Mouse (Mus musculus) limb, embryonic 11.5 days (tissue): ENCODE data around the gene Sdhb. TPM values are rescaled to one million over a fixed set of nuclear protein-coding genes. Genes with fewer than 3 reads are reported as not detected.

Experiments used
- ATAC-seq: fragments of 200-750 bp; cut with Nextera tagmentation; 2 replicates; pipeline ENCODE4 v1.8.0; 2017; ENCODE audit warnings: low read depth; ENCODE audit not compliant: insufficient number of reproducible peaks, low FRiP score, low TSS enrichment
- DNase-seq: peaks from one replicate; pipeline ENCODE4 v3.0.0-alpha.2; 2015; ENCODE audit warnings: low spot score
- H3K27ac ChIP-seq: fragments of 300-500 bp; sonication (generic); replicated peaks from 2 replicates; pipeline ENCODE4 v1.5.1; 2014; ENCODE audit warnings: low read depth, mild to moderate bottlenecking, low read length
- H3K27me3 ChIP-seq: fragments of 300-500 bp; sonication (generic); 2 replicates; pipeline ENCODE4 v1.6.1; 2014; ENCODE audit warnings: mild to moderate bottlenecking, low read length, mixed read lengths; ENCODE audit not compliant: control insufficient read depth, insufficient read depth
- H3K36me3 ChIP-seq: fragments of 300-500 bp; sonication (generic); 2 replicates; pipeline ENCODE4 v1.6.1; 2014; ENCODE audit warnings: mild to moderate bottlenecking, low read length, moderate library complexity, mixed read lengths; ENCODE audit not compliant: control insufficient read depth, insufficient read depth
- H3K4me1 ChIP-seq: fragments of 300-500 bp; sonication (generic); 2 replicates; pipeline ENCODE4 v1.6.1; 2014; ENCODE audit warnings: low read length, mixed read lengths; ENCODE audit not compliant: control insufficient read depth, insufficient read depth
- H3K4me2 ChIP-seq: fragments of 300-500 bp; sonication (generic); 2 replicates; pipeline ENCODE4 v1.6.1; 2014; ENCODE audit warnings: low read depth, mild to moderate bottlenecking, moderate library complexity; ENCODE audit not compliant: severe bottlenecking
- H3K4me3 ChIP-seq: fragments of 300-500 bp; sonication (generic); 2 replicates; pipeline ENCODE4 v1.5.1; 2014; ENCODE audit warnings: low read depth, low read length
- H3K9ac ChIP-seq: fragments of 300-500 bp; sonication (generic); 2 replicates; pipeline ENCODE4 v1.6.1; 2014; ENCODE audit warnings: mild to moderate bottlenecking, low read length
- H3K9me3 ChIP-seq: fragments of 300-500 bp; sonication (generic); 2 replicates; pipeline ENCODE4 v1.6.1; 2016; ENCODE audit warnings: low read length; ENCODE audit not compliant: control insufficient read depth
- WGBS: fragments of 180-500 bp; shearing (Covaris S2); extraction: QIAGEN DNeasy Blood & Tissue Kit; methylation state at CpG from one replicate; pipeline ENCODE4 v1.1.7; 2014; 5-methylcytosine and 5-hydroxymethylcytosine counted together
- polyA plus RNA-seq: library from polyadenylated mRNA; unstranded; fragments of >200 nt; fragmentation: Nextera tagmentation; extraction: Ambion mirVana; gene quantifications from 2 replicates; pipeline ENCODE4 v1.2.1, GENCODE M21; 2014

Sdhb gene
- polyA plus RNA-seq, 1 experiment from 2014 or later: 421 TPM

GRCm38 (mm10) chr4:140975356-140975755 lies 14.4 kb downstream of the Sdhb start:
- H3K36me3 ChIP-seq: peaks cover 20% of the 10 kb centered on the region

DNA sequence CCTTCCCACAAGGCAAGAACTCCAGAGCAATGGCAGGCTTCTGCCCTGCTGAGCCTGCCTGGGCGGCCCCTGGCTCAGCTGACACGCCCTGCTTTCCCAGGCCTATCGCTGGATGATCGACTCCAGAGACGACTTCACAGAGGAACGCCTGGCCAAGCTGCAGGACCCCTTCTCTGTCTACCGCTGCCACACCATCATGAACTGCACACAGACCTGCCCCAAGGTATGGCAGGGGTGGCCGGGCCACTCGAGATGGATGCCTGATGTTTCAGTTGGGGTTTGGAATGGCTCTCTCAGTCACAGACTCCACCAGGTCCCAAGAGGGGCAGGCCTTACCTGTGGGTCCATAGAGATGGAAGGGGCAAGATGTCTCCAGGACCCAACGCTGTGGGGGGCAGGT lies 16.3 kb downstream of the Sdhb start:
- H3K4me1 ChIP-seq: no peaks in the 10 kb centered on the region
- no peaks in the 10 kb centered on the region for H3K27me3 ChIP-seq
- H3K4me2 ChIP-seq: no peak overlapping the region
- H3K9me3 ChIP-seq: no peaks in the 10 kb centered on the region; the same call in 1 of the 2 replicates
- no peak for ATAC-seq
- 69% methylated on average over 10 of the region's 10 CpGs for WGBS
- H3K36me3 ChIP-seq: peaks cover 18% of the 10 kb centered on the region
- H3K9ac ChIP-seq: no peak overlapping the region
- no peak overlapping the region for H3K4me3 ChIP-seq
- H3K27ac ChIP-seq: no peak overlapping the region
- DNase-seq: no peak

More at GRCm38 (mm10) chr4:140975356-140975755, 14.4 kb downstream of the Sdhb start:
- 96% methylated on average over 7 of the region's 7 CpGs for WGBS
- Histone ChIP-seq H3K4me1 (no peaks in the 10 kb centered on the region), H3K9me3 (no peaks in the 10 kb centered on the region), H3K27ac (no peak overlapping the region), H3K9ac (no peak overlapping the region), H3K4me3 (no peak overlapping the region), H3K27me3 (no peaks in the 10 kb centered on the region), H3K4me2 (no peak overlapping the region)
- ATAC-seq (no peak), DNase-seq (no peak)

DNA sequence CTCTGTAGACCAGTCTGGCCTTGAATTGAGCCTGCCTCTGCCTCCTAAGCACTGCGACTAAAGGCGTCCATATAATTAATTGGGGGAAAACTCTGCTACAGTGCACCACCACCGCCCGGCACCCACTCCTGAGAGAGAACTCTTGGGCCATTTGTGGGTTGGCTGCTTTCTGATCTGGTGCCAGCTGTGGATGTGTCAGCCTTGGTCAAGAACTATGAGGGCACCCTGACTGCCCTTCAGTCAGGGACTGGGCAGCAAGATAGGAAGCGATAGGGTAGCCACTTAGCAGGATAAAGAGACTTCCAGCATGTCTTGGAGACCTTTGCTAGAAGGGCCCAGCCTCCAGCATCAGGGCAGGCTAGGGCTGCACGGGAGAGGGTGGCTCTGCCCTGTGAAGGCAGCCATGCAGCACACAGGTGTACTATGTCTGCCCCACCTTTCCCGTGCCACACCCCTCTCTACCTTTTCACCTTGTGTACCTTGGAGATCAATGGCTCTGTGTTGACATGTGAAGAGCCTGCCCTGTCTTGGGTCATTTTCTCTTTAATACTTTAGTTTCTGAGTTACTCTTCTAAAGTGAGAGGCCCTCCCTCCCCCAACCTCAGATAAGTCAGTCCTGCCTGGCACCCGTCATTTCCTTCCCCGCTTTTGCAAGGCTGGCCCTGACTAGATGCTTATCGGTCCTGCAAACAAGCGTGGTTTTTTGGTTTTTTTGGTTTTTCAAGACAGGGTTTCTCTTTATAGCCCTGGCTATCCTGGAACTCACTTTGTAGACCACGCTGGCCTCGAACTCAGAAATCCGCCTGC lies 17.1 kb downstream of the Sdhb start:
- Histone ChIP-seq H3K4me3 (no peak overlapping the region), H3K9me3 (no peaks in the 10 kb centered on the region; the same call in 1 of the 2 replicates), H3K27me3 (no peaks in the 10 kb centered on the region), H3K36me3 (peaks cover 10% of the 10 kb centered on the region; the same call in 1 of the 2 replicates), H3K27ac (no peak overlapping the region), H3K4me2 (no peak overlapping the region), H3K4me1 (no peaks in the 10 kb centered on the region; the same call in 1 of the 2 replicates), H3K9ac (no peak overlapping the region)
- DNase-seq: no peak
- no peak for ATAC-seq
- 92% methylated on average over 14 of the region's 14 CpGs for WGBS

DNA sequence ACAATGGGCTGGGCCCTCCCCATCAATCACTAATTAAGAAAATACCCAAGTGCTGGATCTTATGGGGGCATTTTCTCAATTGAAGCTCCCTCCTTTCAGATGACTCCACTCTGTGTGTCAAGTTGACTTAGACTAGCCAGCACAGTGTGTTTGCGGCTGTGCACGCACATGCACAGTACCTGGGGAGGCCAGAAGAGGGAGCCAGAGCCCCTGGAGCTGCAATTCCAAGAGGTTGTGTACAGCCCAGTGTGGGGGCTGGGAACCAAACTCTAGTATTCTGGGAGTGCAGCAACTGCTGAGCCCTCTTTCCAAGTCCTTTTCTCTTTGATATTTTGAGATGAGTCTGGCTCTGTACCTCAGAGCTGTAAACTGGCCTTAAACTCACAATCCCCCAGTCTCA lies 20.6 kb downstream of the Sdhb start:
- no peak overlapping the region for H3K4me2 ChIP-seq
- DNase-seq: no peak
- no peak overlapping the region for H3K27ac ChIP-seq
- no peaks in the 10 kb centered on the region for H3K27me3 ChIP-seq
- no peaks in the 10 kb centered on the region; the same call in 1 of the 2 replicates for H3K9me3 ChIP-seq
- H3K36me3 ChIP-seq: no peaks in the 10 kb centered on the region; the same call in 1 of the 2 replicates
- no peak overlapping the region for H3K9ac ChIP-seq
- H3K4me1 ChIP-seq: peaks cover 4% of the 10 kb centered on the region
- H3K4me3 ChIP-seq: no peak overlapping the region
- 83% methylated on average over 2 of the region's 2 CpGs for WGBS
- ATAC-seq: no peak

DNA sequence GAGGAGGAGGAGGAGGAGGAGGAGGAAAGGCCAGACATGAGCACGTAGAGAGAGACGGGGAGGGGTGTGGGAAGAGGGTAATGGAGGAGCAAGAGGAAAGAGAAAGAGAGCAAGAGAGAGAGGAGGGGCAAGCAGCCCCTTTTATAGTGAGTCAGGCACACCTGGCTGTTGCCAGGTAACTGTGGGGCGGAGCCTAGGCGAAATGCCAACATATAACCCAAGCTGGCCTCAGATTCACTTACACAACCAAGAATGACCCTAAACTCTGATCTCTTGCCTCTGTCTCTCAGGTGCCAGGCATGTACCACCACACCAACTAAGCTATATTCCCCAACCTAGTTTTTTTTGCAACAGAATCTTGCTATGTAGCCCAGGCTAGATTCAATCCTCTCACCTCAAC lies 21.8 kb downstream of the Sdhb start:
- ATAC-seq: no peak
- no peaks in the 10 kb centered on the region; the same call in 1 of the 2 replicates for H3K9me3 ChIP-seq
- peaks cover 11% of the 10 kb centered on the region for H3K4me1 ChIP-seq
- DNase-seq: no peak
- H3K27ac ChIP-seq: no peak overlapping the region
- H3K9ac ChIP-seq: no peak overlapping the region
- WGBS: 52% methylated on average over 4 of the region's 4 CpGs
- H3K4me3 ChIP-seq: no peak overlapping the region
- no peak overlapping the region for H3K4me2 ChIP-seq
- H3K27me3 ChIP-seq: no peaks in the 10 kb centered on the region
- H3K36me3 ChIP-seq: no peaks in the 10 kb centered on the region; the same call in 1 of the 2 replicates

DNA sequence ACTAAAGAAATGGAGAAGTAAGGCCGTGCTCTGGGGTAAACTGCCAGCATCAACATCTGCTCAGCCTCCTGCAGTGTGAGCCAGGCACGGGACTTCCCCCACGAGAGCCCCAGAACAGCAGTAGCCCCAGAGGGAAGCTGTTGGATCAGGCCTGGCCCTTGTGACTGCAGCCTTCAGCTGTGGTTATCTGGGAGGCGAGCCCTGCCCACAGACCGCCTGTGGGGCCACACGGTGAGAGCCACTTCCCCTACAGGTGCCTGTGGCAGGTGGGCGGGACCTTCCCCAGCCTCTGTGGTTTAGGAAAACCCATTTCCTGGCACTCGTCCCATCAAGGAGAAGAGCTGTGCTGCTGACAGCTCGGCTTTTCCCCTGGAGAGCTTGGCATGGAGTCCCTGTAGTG lies 22.4 kb downstream of the Sdhb start:
- DNase-seq (no peak), ATAC-seq (no peak)
- no peak overlapping the region for H3K4me3 ChIP-seq
- H3K9me3 ChIP-seq: no peaks in the 10 kb centered on the region; the same call in 1 of the 2 replicates
- H3K27ac ChIP-seq: no peak overlapping the region; the same call in 1 of the 2 replicates
- H3K4me1 ChIP-seq: peaks cover 11% of the 10 kb centered on the region
- no peak overlapping the region; the same call in 1 of the 2 replicates for H3K9ac ChIP-seq
- H3K36me3 ChIP-seq: no peaks in the 10 kb centered on the region; the same call in 1 of the 2 replicates
- 18% methylated on average over 9 of the region's 9 CpGs for WGBS
- no peak overlapping the region for H3K4me2 ChIP-seq
- no peaks in the 10 kb centered on the region for H3K27me3 ChIP-seq

- Histone ChIP-seq H3K9me3 (no peaks in the 10 kb centered on the region; the same call in 1 of the 2 replicates), H3K27ac (no peak overlapping the region), H3K9ac (no peak overlapping the region), H3K4me1 (peaks cover 13% of the 10 kb centered on the region), H3K36me3 (no peaks in the 10 kb centered on the region; the same call in 1 of the 2 replicates), H3K4me3 (no peak overlapping the region), H3K4me2 (no peak overlapping the region), H3K27me3 (no peaks in the 10 kb centered on the region)
- ATAC-seq (no peak), DNase-seq (no peak)
- 80% methylated on average over 6 of the region's 6 CpGs for WGBS
These were observed 23.5 kb downstream of the Sdhb start for GRCm38 (mm10) chr4:140984544-140984943.

DNA sequence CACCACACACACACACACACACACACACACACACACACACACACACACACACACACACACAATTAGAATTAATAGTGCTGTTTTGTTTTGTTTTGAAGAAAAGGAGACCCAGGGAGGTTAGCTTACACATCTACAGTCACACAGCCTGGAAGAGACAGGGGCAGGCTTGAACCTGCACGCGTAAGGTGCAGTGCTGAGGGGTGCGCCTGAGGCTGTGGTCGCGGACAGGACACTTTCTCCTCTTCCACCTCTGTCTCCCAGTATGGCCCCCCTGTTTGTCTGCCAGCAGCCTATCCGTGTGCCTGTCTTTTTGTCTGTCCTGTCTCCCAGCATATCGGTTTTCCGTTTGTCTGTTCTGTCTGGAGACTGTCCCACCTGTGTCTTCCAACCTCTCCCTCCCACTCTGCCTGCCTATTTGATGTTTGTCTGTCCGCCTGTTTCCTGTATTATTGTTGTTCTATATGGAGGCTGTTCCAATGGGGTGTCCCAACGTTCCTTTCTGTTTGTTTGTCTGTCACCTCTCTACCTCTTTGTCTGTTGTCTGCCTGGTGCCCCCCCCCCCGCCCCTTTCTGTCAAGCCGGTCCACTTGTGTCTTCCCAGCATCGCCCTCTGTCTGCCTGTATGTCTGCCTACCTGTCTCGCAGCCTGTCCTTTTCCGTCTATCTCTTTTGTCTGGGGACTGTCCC lies 25.2 kb downstream of the Sdhb start:
- 36% methylated on average over 14 of the region's 15 CpGs for WGBS

More for the DNA sequence above, 25.2 kb downstream of the Sdhb start:
- DNase-seq (peak; percentile 27), ATAC-seq (no peak)
- Histone ChIP-seq H3K4me2 (peak overlapping the region; percentile 70), H3K9ac (no peak overlapping the region; the same call in 1 of the 2 replicates), H3K9me3 (no peaks in the 10 kb centered on the region; the same call in 1 of the 2 replicates), H3K27ac (no peak overlapping the region), H3K36me3 (no peaks in the 10 kb centered on the region), H3K4me1 (peaks cover 13% of the 10 kb centered on the region), H3K27me3 (no peaks in the 10 kb centered on the region), H3K4me3 (peak overlapping the region; percentile 66)
